Mouse (Mus musculus): Measurements from ENCODE around the gene Unc13a.

GRCm38 (mm10) chr8:71593556-71594323 is 77.8 kb downstream of the Unc13a start:
- TF ChIP-seq POLR2A (IDR thresholded peaks at IDR 0.05; ENCODE audit: borderline replicate concordance, insufficient read depth, low read length) (no peak), CTCF (IDR thresholded peaks at IDR 0.05; ENCODE audit: borderline replicate concordance, insufficient read depth, low read depth, low read length) (no peak)

Data from cerebellum, adult 2 months (tissue).